Mouse (Mus musculus) lung, adult 2 months (tissue): Measurements from ENCODE around the gene Slc46a3. TPM values are rescaled to one million over a fixed set of nuclear protein-coding genes. Genes with fewer than 3 reads are reported as not detected.

Source experiments
- DNase-seq: peaks from one replicate; pipeline ENCODE4 v3.0.0; 2022
- H3K4me1 ChIP-seq: fragments of 200-500 bp; 2 replicates; pipeline ENCODE4 v1.6.1; 2011; ENCODE audit warnings: low read length; ENCODE audit not compliant: control insufficient read depth, insufficient read depth
- H3K4me3 ChIP-seq: fragments of 200-500 bp; replicated peaks from 2 replicates; pipeline ENCODE3; 2011; ENCODE audit warnings: low read depth, mild to moderate bottlenecking, control low read depth, low read length; ENCODE audit errors: extremely low read depth
- CTCF ChIP-seq: fragments of 200-500 bp; IDR thresholded peaks from 2 replicates; pipeline ENCODE4 v1.5.1; 2011; ENCODE audit warnings: mild to moderate bottlenecking, low read length, control low read depth; ENCODE audit not compliant: insufficient read depth
- POLR2A ChIP-seq: fragments of 200-500 bp; IDR thresholded peaks from 2 replicates; pipeline ENCODE4 v1.6.1; 2011; ENCODE audit warnings: low read depth, mild to moderate bottlenecking, control low read depth, low read length, borderline replicate concordance; ENCODE audit errors: extremely low read depth
- WGBS: fragments of 180-500 bp; shearing (Covaris S2); methylation state at CpG from one replicate; pipeline ENCODE4 v1.1.7; 2018; 5-methylcytosine and 5-hydroxymethylcytosine counted together
- polyA plus RNA-seq: library from polyadenylated mRNA; depleted of rRNA; stranded (reverse); fragments of >200 nt; gene quantifications from 2 replicates; pipeline ENCODE4 v1.2.3, GENCODE M21; 2012; rRNA removed

Slc46a3 gene
- 41.4 and 46.5 TPM in 2 replicates for polyA plus RNA-seq

DNA sequence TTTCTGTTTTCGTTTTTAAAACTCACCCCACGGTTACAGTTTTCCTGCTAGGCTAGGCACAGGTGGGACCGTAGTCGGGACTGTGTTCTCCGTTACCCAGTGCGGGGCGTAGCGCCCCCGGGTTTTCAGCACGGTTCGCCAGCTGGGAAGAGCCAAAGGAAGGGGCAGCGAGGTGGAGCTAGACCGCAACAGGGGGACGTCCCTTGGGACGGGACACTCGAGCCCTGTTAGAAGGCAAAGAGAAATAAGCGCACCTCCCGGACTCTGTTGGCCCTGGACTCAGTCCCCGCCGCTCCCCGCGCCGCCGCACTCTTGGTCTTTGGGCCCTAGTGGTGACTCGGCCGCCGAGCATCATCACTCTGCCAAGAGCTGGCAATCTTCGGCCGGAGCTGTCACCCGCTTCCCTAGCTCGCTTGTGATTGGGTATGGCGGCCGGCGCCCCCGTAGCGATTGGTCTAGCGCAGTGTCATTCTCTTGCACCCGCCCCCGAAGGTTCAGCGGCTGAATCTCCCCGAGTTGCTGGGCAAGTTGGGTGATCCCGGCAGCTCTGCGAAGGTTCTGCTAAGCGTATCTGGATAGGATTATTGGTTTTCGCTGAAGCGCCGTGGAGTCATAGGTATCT lies at the start of gene Slc46a3:
TSS of gene Slc46a3 (minus strand) at position 361 of the 622 bp plus-strand sequence.
- WGBS: under 1% methylated on average over 47 of the region's 47 CpGs
- H3K4me3 ChIP-seq: peak within 1 kb of the TSS; percentile 80
- H3K4me1 ChIP-seq: peaks cover 3% of the 10 kb centered on the region
- TF ChIP-seq POLR2A (peak; percentile 44; the same call in 1 of the 2 replicates), CTCF (no peak)
- peak; percentile 96 for DNase-seq

DNA sequence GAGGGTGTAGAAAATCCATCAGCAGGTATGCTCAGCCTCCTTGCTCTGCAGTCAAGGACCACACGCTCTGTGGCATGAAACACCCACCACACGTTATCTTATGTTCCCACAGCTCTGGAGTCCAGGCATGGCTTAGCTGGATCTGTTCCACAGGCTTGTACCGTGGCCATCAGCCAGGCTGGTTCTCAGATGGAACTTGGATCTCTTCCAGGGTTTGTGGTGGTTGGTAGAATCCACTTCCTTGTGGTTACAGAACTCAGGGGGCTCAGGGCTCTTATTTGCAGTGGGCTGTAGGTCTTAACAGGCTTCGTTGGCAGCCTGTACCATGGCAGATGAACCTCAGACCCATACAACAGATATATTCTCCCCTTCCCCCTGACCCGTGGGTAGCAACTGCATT lies 44.6 kb upstream of the Slc46a3 start:
- no peak for DNase-seq
- Histone ChIP-seq H3K4me1 (no peaks in the 10 kb centered on the region), H3K4me3 (no peak overlapping the region)
- TF ChIP-seq POLR2A (no peak), CTCF (no peak)
- WGBS: 40% methylated on average over 5 of the region's 5 CpGs

- TF ChIP-seq CTCF (no peak), POLR2A (no peak)
- no peak overlapping the region for H3K4me3 ChIP-seq
- no peak for DNase-seq
- 75% methylated on average over 13 of the region's 13 CpGs for WGBS
- H3K4me1 ChIP-seq: no peaks in the 10 kb centered on the region
Measured at GRCm38 (mm10) chr5:147935096-147935495, 40.5 kb upstream of the Slc46a3 start.

GRCm38 (mm10) chr5:147928668-147929497 lies 34.3 kb upstream of the Slc46a3 start:
- H3K4me1 ChIP-seq: no peaks in the 10 kb centered on the region
- 79% methylated on average over 7 of the region's 7 CpGs for WGBS
- TF ChIP-seq CTCF: no peak

DNA sequence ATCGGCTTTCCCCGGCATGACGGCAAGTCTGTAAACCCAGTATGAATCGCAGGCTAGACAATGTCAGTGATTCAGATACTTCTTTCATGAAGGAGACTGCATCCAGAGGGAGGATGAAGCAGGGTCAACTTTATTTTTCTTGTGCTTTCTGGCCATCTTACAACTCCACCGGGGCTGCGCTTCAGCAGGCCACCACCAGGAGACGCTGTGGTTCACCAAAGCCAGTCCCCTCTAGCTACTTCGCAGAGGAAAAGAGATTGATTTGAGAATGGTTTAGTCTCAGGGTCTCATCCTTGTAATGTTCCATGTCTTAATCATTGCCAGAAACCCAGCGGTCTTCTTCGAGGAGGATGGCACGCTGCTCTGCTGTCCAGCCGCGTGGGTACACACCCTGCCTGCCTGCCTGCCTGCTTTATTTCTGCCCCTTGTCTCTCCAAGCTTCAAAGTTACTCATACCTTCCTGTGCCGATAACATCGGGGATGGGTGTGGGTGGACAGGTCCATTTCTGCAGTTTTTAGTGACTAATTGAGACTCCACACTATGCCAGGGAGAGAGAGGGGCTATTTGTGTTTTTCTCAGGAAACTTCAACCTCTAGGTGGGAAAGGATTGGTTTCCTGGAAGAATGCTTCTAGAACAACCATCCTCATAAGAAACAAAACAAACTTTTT lies 31.5 kb upstream of the Slc46a3 start:
- Histone ChIP-seq H3K4me3 (no peak overlapping the region), H3K4me1 (no peaks in the 10 kb centered on the region)
- 50% methylated on average over 15 of the region's 15 CpGs for WGBS
- peak; percentile 59 for TF ChIP-seq CTCF
- no peak for TF ChIP-seq POLR2A
- no peak for DNase-seq

More at GRCm38 (mm10) chr5:147928668-147929497, 34.3 kb upstream of the Slc46a3 start:
- no peak overlapping the region for H3K4me3 ChIP-seq
- DNase-seq: no peak

DNA sequence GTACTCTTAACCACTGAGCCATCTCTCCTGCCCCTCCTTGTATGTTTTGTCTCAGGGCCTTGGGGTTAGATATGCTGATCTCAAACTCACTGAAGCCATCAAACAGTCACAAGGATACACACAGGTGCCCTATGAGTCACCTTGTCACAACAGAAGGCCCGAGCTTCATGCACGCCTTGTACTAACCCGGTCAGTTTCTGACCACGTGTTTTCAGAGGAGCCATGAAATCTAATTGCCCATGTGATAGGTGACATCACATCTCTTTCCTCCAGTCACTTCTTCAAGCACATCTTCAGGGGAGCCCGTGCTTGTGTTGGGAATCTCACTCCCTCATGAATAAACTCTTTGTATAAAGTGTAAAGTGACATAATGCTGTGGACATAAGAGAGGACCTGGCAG lies 30.0 kb upstream of the Slc46a3 start:
- H3K4me1 ChIP-seq: no peaks in the 10 kb centered on the region
- H3K4me3 ChIP-seq: no peak overlapping the region
- WGBS: 72% methylated on average over 5 of the region's 5 CpGs
- TF ChIP-seq CTCF (no peak), POLR2A (no peak)
- DNase-seq: no peak

- TF ChIP-seq POLR2A: no peak
- TF ChIP-seq CTCF: no peak
- no peak overlapping the region for H3K4me3 ChIP-seq
- no peak for DNase-seq
- WGBS: 28% methylated on average over 17 of the region's 17 CpGs
- peaks cover 8% of the 10 kb centered on the region; the same call in 1 of the 2 replicates for H3K4me1 ChIP-seq
Measured at GRCm38 (mm10) chr5:147918044-147918846, 23.6 kb upstream of the Slc46a3 start.

GRCm38 (mm10) chr5:147916171-147916570 lies 21.6 kb upstream of the Slc46a3 start:
- H3K4me3 ChIP-seq: no peak overlapping the region
- H3K4me1 ChIP-seq: peaks cover 9% of the 10 kb centered on the region; the same call in 1 of the 2 replicates
- WGBS: 84% methylated on average over 9 of the region's 9 CpGs
- TF ChIP-seq CTCF (no peak), POLR2A (no peak)
- no peak for DNase-seq
